ENCODE assay signal across 9 mouse cellular contexts in the genomic region with DNA sequence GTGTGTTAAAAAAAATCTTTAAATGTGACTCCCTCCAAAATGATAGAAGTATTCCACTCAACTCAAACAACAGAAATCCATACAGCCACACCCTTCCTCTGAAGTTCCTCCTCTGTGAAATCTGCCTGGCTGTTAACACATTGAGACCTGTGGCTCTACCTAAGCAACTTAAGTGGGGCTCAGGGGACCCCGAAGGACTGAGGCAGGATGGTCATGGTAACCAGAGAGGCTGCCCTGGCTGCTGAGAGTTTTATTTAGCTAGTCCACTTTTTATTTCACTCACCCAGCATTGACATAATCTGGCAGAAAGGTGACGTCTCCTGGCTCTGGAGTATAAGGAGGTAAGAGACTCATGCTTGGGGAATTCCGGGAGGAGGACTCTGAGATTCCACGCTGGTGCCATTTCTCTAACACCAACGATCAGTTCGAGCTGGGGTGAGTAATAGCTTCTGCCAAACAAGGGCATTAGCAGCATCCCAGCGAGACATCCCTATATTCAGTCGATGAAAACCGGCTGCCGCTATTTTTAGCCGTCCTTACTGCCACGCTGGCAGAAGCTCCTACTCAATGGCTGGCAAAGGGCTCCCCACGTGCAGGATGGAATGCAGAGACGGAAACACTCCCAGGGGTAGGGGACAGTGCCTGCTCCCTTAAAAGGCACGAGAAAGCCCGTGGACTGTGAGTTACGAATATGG.
DNase-seq lines count a peak whose midpoint lies in the region; ATAC-seq lines count a peak whose summit lies in the region.
"Had no signal": no experiment of that assay in that cellular context is flagged by ENCODE, and none has a peak within 500 bp of the region (broad histone marks: within the 10 kb centered on the region; RNA-seq: fewer than 3 reads in every experiment).

No protein-coding gene starts in this region.

- H3K4me1 ChIP-seq in kidney, embryonic 15.5 days = peaks cover 15% of the 10 kb centered on the region; the same call in 1 of the 2 replicates

- H3K36me3 ChIP-seq in kidney, embryonic 15.5 days = no peaks in the 10 kb centered on the region
- H3K36me3 ChIP-seq: G1E had no signal

- no peak for ATAC-seq in kidney, embryonic 15.5 days (replicated peaks; ENCODE audit: low FRiP score)

- intact Hi-C loops in heart, postnatal 25 days (cut with DNase I) = loop anchor here (5.0 kb wide), 1 partner anchor 102 kb away; no protein-coding TSS in a partner anchor

- no peak overlapping the region for H3K9ac ChIP-seq in kidney, embryonic 15.5 days

- WGBS in kidney, embryonic 15.5 days = 50% methylated on average over 17 of the region's 17 CpGs

- H3K9me3 ChIP-seq in kidney, embryonic 15.5 days (replicated peaks) = no peaks in the 10 kb centered on the region

- no peaks in the 10 kb centered on the region for H3K27me3 ChIP-seq in kidney, embryonic 15.5 days

- H3K4me3 ChIP-seq in kidney, embryonic 15.5 days (replicated peaks) = no peak overlapping the region

- peak; percentile 95 for DNase-seq in heart, adult 11 months
- DNase-seq in heart, postnatal 25 days (ENCODE audit: low spot score) = no peak
- peak; percentile 61 for DNase-seq in adipocyte (ENCODE audit: low spot score)
- DNase-seq in heart, adult 8-10 months (ENCODE audit: low spot score) = peak; percentile 63
- DNase-seq in lung, postnatal 4 days = peak; percentile 16 to 57
- DNase-seq in adrenal gland, postnatal 36 days = no peak
- no peak for DNase-seq in layer of hippocampus, adult 9-11 months

- H3K27ac ChIP-seq in kidney, embryonic 15.5 days = no peak overlapping the region

- H3K4me2 ChIP-seq in kidney, embryonic 15.5 days = no peak overlapping the region

Comparison
In these comparisons a context has a peak if more than half of its experiments do, and no peak if none do; other contexts are left out.
1. DNase-seq: peak in heart, adult 11 months (single experiment), adipocyte (single experiment), heart, adult 8-10 months (single experiment) and lung, postnatal 4 days (2 of 2); none in heart, postnatal 25 days (single experiment), adrenal gland, postnatal 36 days (0 of 2) and layer of hippocampus, adult 9-11 months (single experiment).